Mouse (Mus musculus) liver, postnatal 0 days (tissue): ENCODE results near the gene Bcl2l14. TPM values are rescaled to one million over a fixed set of nuclear protein-coding genes. Genes with fewer than 3 reads are reported as not detected.
A peak's percentile ranks its signal among the peaks of the same experiment; 100 is the strongest.

Source experiments
- ATAC-seq: fragments of 200-750 bp; cut with Nextera tagmentation; 2 replicates; pipeline ENCODE4 v1.8.0; 2017; ENCODE audit warnings: mild to moderate bottlenecking, moderate library complexity
- DNase-seq: peaks from one replicate; pipeline ENCODE4 v3.0.0-alpha.2; 2016
- H3K27ac ChIP-seq: fragments of 300-500 bp; sonication (generic); 2 replicates; pipeline ENCODE4 v1.5.1; 2014; ENCODE audit warnings: antibody characterized with exemption, moderate library complexity, mild to moderate bottlenecking, low read depth
- H3K27me3 ChIP-seq: fragments of 300-500 bp; sonication (generic); 2 replicates; pipeline ENCODE4 v1.6.1; 2014; ENCODE audit warnings: low read length, control low read depth, mixed read lengths; ENCODE audit not compliant: insufficient read depth
- H3K36me3 ChIP-seq: fragments of 300-500 bp; sonication (generic); replicated peaks from 2 replicates; pipeline ENCODE4 v1.6.1; 2014; ENCODE audit warnings: mild to moderate bottlenecking, control low read depth, low read length, moderate library complexity, mixed read lengths; ENCODE audit not compliant: insufficient read depth
- H3K4me1 ChIP-seq: fragments of 300-500 bp; sonication (generic); 2 replicates; pipeline ENCODE4 v1.6.1; 2014; ENCODE audit warnings: antibody characterized with exemption, mild to moderate bottlenecking, control low read depth; ENCODE audit not compliant: insufficient read depth
- H3K4me2 ChIP-seq: fragments of 300-500 bp; sonication (generic); 2 replicates; pipeline ENCODE4 v1.6.1; 2014; ENCODE audit warnings: low read depth, mild to moderate bottlenecking, low read length, moderate library complexity, mixed read lengths
- H3K4me3 ChIP-seq: fragments of 300-500 bp; sonication (generic); 2 replicates; pipeline ENCODE4 v1.5.1; 2014; ENCODE audit warnings: low read depth, low read length
- H3K9ac ChIP-seq: fragments of 300-500 bp; sonication (generic); replicated peaks from 2 replicates; pipeline ENCODE4 v1.6.1; 2014; ENCODE audit warnings: mild to moderate bottlenecking, moderate library complexity
- H3K9me3 ChIP-seq: fragments of 300-500 bp; sonication (generic); 2 replicates; pipeline ENCODE4 v1.6.1; 2016; ENCODE audit warnings: mild to moderate bottlenecking, control low read depth, low read length, mixed read lengths
- CTCF ChIP-seq: sonication (generic); IDR thresholded peaks from 2 replicates; pipeline ENCODE4 v1.5.1; 2016; ENCODE audit warnings: antibody characterized with exemption, low read depth
- EP300 ChIP-seq: IDR thresholded peaks from 2 replicates; pipeline ENCODE4 v1.6.1; 2016; ENCODE audit warnings: antibody characterized with exemption, low read depth, mild to moderate bottlenecking
- WGBS: fragments of 180-500 bp; shearing (Covaris S2); extraction: QIAGEN DNeasy Blood & Tissue Kit; methylation state at CpG from one replicate; pipeline ENCODE4 v1.1.7; 2014; ENCODE audit not compliant: insufficient replicate concordance; 5-methylcytosine and 5-hydroxymethylcytosine counted together
- polyA plus RNA-seq: library from polyadenylated mRNA; unstranded; fragments of >200 nt; fragmentation: Nextera tagmentation; extraction: Ambion mirVana; gene quantifications from 2 replicates; pipeline ENCODE4 v1.2.1, GENCODE M21; 2015

Bcl2l14 gene
- polyA plus RNA-seq, 1 experiment from 2014 or later, result 0.14 TPM

DNA sequence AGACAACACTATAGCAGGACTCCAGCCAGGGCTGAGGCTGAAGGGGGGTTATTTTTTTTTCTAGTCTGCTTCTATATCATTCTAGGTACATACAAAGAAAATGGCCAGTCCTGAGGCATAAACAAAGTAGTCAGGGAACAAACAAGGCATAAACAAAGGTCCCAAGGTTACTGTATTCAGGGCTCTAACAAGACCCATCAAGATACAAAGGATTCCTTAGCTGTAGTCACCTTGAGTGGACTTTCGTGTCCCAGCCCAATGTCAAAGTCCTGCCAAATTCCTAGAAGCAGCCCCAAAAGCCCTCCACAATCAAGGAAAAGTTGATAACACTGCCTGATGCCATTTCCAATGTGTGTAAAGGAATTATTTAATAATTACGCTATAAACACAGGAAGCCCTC lies 5.3 kb upstream of the Bcl2l14 start:
- no peaks in the 10 kb centered on the region for H3K27me3 ChIP-seq
- H3K4me1 ChIP-seq, result no peaks in the 10 kb centered on the region
- no peaks in the 10 kb centered on the region for H3K9me3 ChIP-seq
- no peak overlapping the region for H3K4me3 ChIP-seq
- no peaks in the 10 kb centered on the region for H3K36me3 ChIP-seq
- ATAC-seq (no peak), DNase-seq (no peak)
- H3K4me2 ChIP-seq, result no peak overlapping the region
- 69% methylated on average over 2 of the region's 2 CpGs for WGBS
- no peak overlapping the region for H3K27ac ChIP-seq
- no peak overlapping the region for H3K9ac ChIP-seq
- no peak for TF ChIP-seq CTCF
- TF ChIP-seq EP300, result no peak

DNA sequence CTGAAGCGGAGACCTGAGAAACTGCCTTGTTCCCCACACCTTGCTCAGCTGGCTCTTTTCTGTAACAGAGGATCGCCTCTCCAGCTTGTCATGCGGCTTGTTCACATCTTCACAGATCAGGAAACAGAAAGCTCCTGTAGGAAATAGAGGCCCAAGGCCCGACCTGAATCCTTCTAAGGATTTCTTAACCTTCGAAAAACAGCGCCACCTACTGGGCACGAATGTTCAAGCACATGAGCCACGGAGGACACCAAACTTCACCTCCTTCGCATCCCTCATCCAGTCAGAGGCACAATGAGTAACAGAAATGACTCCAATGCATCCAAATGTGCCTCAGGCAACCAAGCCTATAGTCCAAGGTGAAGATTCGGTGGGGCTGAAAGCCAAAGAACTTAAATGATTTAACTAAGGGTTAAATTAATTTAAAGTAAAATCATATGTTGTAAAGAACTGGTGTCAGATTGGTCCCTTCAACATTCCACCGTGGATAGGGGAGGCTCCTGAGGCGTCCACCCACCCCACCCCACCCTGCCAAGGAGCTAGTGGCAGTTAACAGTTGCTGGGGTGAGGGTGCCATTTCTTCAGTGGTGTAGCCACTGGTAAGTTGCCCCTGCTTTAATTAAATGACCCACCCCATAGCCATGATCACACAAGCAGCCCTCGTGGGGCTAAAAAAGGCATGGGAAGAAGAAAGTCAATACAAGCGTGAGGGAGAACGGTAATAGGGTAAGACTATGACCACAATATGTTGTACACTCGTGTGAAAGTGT lies 7.0 kb downstream of the Bcl2l14 start:
- H3K27me3 ChIP-seq, result no peaks in the 10 kb centered on the region
- TF ChIP-seq CTCF (peak; percentile 79), EP300 (no peak)
- ATAC-seq (no peak), DNase-seq (peak; percentile 75)
- no peak overlapping the region for H3K27ac ChIP-seq
- no peaks in the 10 kb centered on the region for H3K36me3 ChIP-seq
- no peak overlapping the region for H3K4me3 ChIP-seq
- WGBS, result 36% methylated on average over 16 of the region's 16 CpGs
- H3K4me1 ChIP-seq, result no peaks in the 10 kb centered on the region
- H3K9me3 ChIP-seq, result no peaks in the 10 kb centered on the region
- H3K9ac ChIP-seq, result no peak overlapping the region
- no peak overlapping the region for H3K4me2 ChIP-seq

DNA sequence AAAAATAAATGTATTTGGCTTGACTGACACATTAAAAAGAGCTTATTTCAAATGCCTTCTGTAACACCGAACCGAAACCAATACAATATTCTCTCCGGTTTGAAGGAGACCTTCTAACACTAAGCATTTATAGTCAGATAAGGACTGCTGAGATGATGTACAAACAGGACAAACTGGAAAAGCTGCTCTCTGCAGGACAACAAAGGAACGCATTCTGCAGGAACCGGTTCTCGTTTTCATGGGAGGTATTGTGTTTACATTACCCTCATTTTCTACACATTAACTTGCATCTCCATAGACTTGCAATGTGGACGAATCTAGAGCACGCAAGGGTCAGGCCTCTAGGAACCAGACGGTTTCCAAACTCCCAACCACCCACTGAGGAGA lies 7.6 kb downstream of the Bcl2l14 start:
- Histone ChIP-seq H3K27ac (no peak overlapping the region), H3K9ac (no peak overlapping the region), H3K9me3 (no peaks in the 10 kb centered on the region), H3K36me3 (no peaks in the 10 kb centered on the region), H3K4me2 (no peak overlapping the region), H3K4me1 (no peaks in the 10 kb centered on the region), H3K27me3 (no peaks in the 10 kb centered on the region), H3K4me3 (no peak overlapping the region)
- TF ChIP-seq CTCF, result no peak
- no peak for TF ChIP-seq EP300
- DNase-seq, result no peak
- ATAC-seq, result no peak
- 69% methylated on average over 9 of the region's 9 CpGs for WGBS

DNA sequence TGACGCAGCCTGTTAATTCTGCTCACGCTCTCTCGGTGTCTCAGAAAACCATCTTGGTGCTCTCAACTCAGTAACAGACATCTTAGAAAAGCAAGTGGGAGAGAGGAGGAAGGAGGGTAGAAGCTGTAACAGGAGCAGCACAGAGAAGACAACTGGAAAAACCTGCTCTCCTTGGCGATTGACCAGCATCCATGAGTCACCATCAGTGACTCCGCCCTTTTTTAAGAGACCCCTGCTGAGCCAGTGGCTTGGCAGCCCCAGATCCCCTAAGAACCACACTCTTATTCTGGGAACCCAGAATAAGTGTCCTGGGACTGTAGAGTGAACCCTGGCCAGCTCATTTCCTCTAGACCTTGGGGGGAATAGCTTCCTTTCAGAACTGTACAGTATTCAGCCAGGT lies 11.1 kb downstream of the Bcl2l14 start:
- no peaks in the 10 kb centered on the region for H3K27me3 ChIP-seq
- H3K9me3 ChIP-seq, result no peaks in the 10 kb centered on the region
- H3K4me1 ChIP-seq, result no peaks in the 10 kb centered on the region
- 69% methylated on average over 5 of the region's 5 CpGs for WGBS
- DNase-seq (no peak), ATAC-seq (no peak)
- H3K4me3 ChIP-seq, result no peak overlapping the region
- no peaks in the 10 kb centered on the region for H3K36me3 ChIP-seq
- H3K9ac ChIP-seq, result no peak overlapping the region
- no peak overlapping the region for H3K27ac ChIP-seq
- no peak for TF ChIP-seq CTCF
- no peak for TF ChIP-seq EP300
- no peak overlapping the region for H3K4me2 ChIP-seq

DNA sequence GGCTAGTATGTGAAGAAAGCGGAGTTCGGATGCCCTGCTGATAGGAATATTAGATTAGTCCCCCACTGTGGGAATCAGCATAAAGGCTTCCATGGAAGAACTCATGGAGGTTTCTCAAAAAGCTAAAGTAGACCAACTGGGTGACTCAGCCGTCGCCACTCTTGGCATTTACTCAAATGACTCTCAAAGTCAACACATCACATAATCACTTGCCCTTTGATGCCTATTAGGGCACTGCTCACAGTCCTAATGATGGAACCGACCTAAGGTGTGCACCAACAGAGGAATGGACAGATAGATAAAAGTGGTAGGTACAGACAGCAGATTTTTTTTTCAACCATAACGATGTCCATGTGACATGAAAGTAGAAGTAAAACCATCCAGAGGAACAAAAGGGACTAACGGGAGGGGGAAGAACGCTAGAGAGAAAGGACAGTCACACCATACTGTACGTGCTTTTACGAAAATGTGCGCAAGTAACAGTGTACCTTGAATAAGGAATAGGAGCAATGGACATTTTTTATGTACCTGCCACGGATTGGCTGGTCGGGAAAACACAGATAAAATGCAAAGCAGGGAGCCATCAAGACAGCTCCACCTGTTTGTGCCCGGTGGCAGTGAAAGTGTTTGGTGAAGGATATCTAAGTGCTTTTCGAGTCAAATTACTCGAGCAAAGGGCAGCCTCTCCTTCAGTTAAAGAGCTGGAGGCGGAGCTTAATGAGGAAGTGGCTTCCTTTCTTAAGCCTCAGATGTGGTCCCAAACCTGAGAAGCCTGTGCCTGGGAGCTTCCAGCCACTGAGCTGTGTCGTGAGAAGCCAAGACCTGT lies 17.8 kb downstream of the Bcl2l14 start:
- H3K4me1 ChIP-seq, result peaks cover 10% of the 10 kb centered on the region
- no peaks in the 10 kb centered on the region for H3K27me3 ChIP-seq
- H3K27ac ChIP-seq, result no peak overlapping the region
- H3K4me2 ChIP-seq, result peak overlapping the region; percentile 55
- DNase-seq, result no peak
- H3K9ac ChIP-seq, result no peak overlapping the region
- peak overlapping the region; percentile 22; the same call in 1 of the 2 replicates for H3K4me3 ChIP-seq
- H3K9me3 ChIP-seq, result no peaks in the 10 kb centered on the region
- no peak for TF ChIP-seq EP300
- no peak for TF ChIP-seq CTCF
- no peaks in the 10 kb centered on the region for H3K36me3 ChIP-seq
- WGBS, result 42% methylated on average over 18 of the region's 18 CpGs
- peak; percentile 74 for ATAC-seq

DNA sequence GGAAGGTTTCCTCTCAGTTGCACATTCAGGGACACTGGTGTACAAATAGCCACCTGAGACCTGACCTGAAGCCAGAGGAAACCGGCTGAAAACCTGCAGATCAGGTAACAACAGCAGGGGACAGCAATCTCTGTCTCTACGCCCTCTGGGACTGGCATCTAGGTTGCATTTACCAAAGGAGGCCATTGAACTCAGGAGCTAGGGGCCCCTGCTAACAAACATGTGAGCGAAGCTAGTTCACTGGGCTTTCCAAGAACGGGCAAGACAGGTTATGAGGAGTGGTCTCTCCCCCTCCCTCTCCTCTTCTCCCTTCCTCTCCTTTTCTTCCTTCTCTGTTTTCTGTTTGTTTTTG lies 18.4 kb downstream of the Bcl2l14 start:
- Histone ChIP-seq H3K27ac (no peak overlapping the region), H3K9ac (no peak overlapping the region), H3K4me1 (peaks cover 10% of the 10 kb centered on the region), H3K4me3 (no peak overlapping the region), H3K4me2 (peak overlapping the region; percentile 55), H3K27me3 (no peaks in the 10 kb centered on the region), H3K9me3 (no peaks in the 10 kb centered on the region), H3K36me3 (no peaks in the 10 kb centered on the region)
- DNase-seq (no peak), ATAC-seq (no peak)
- WGBS, result 55% methylated on average over 4 of the region's 4 CpGs
- no peak for TF ChIP-seq EP300
- TF ChIP-seq CTCF, result no peak
